Mouse (Mus musculus) lung, embryonic 15.5 days (tissue): ENCODE results near the gene Fcrl1. TPM values are rescaled to one million over a fixed set of nuclear protein-coding genes. Genes with fewer than 3 reads are reported as not detected.
"Not testable (repeated sequence)": the region's sequence is repeated elsewhere in the genome, so short reads cannot be mapped to it uniquely, and the experiment has no call there.

Source experiments
- ATAC-seq: fragments of 200-750 bp; cut with Nextera tagmentation; 2 replicates; pipeline ENCODE4 v1.8.0; 2017; ENCODE audit warnings: moderate number of reproducible peaks, borderline replicate concordance; ENCODE audit not compliant: low FRiP score, low TSS enrichment; ENCODE audit errors: extremely low read depth
- H3K27ac ChIP-seq: fragments of 300-500 bp; sonication (generic); 2 replicates; pipeline ENCODE4 v1.5.1; 2015; ENCODE audit warnings: moderate library complexity, mild to moderate bottlenecking, inconsistent platforms
- H3K27me3 ChIP-seq: fragments of 300-500 bp; sonication (generic); 2 replicates; pipeline ENCODE4 v1.6.1; 2015; ENCODE audit warnings: inconsistent platforms
- H3K36me3 ChIP-seq: fragments of 300-500 bp; sonication (generic); 2 replicates; pipeline ENCODE4 v1.6.1; 2015; ENCODE audit warnings: inconsistent platforms
- H3K4me1 ChIP-seq: fragments of 300-500 bp; sonication (generic); 2 replicates; pipeline ENCODE4 v1.6.1; 2015; ENCODE audit warnings: inconsistent platforms
- H3K4me2 ChIP-seq: fragments of 300-500 bp; sonication (generic); 2 replicates; pipeline ENCODE4 v1.6.1; 2015; ENCODE audit warnings: inconsistent platforms, mild to moderate bottlenecking, moderate library complexity
- H3K4me3 ChIP-seq: fragments of 300-500 bp; sonication (generic); 2 replicates; pipeline ENCODE4 v1.5.1; 2015; ENCODE audit warnings: mild to moderate bottlenecking, inconsistent platforms
- H3K9ac ChIP-seq: fragments of 300-500 bp; sonication (generic); 2 replicates; pipeline ENCODE4 v1.6.1; 2015; ENCODE audit warnings: inconsistent platforms
- H3K9me3 ChIP-seq: fragments of 300-500 bp; sonication (generic); 2 replicates; pipeline ENCODE4 v1.6.1; 2016; ENCODE audit warnings: inconsistent platforms
- WGBS: fragments of 180-500 bp; shearing (Covaris S2); methylation state at CpG from one replicate; pipeline ENCODE4 v1.1.7; 2015; 5-methylcytosine and 5-hydroxymethylcytosine counted together
- polyA plus RNA-seq: library from polyadenylated mRNA; unstranded; fragments of >200 nt; fragmentation: Nextera tagmentation; extraction: Ambion mirVana; gene quantifications from 2 replicates; pipeline ENCODE4 v1.2.1, GENCODE M21; 2015

Gene Fcrl1
- 0.21 TPM in 1 of 2 replicates, not detected in the other for polyA plus RNA-seq

DNA sequence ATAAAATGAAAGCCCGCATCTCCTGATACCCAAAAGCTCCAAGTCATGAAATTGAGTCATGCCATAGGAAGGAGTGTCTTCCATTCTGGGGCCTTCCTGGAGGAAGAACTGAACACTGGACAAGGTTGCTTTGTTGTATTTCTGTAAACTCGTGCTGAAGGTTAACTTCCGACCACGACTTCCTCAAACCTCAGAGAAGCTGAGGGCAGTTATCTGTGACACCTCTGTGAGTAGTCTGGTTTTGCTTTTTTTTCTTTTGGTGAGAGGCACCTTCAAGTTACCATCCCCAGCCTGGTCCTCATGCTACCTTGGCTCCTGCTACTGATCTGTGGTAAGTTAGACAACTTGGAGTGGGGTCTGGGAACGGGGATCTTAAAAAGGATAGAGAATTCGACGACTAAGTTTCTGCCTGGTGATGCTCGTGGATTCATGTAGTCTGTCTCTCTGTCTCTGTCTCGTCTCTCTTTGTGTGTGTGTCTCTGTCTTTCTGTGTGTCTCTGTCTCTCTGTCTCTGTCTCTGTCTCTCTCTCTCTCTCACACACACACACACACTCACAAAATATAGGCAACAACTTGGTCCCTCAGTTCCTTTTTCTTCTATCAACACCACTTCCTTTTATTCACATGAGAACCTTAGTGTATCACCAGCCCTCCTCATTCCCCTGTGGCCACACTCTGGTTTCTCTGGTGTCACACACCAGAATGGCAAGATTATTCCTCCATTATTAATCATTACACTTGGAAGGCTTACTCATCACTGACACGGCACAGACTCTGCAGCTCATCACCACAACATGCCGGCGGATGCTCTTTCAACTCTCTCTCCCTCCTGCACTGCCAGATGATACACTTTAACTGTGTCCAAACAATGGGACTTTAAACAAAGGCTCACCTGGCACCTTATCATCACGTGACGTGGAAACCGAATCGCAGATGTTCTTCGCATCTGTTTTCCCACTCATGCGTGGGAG, at the start of gene Fcrl1:
TSS of gene Fcrl1 (plus strand) at position 193 of the 971 bp plus-strand sequence.
- Histone ChIP-seq H3K4me3 (no peak within 1 kb of the TSS), H3K36me3 (no peaks in the 10 kb centered on the region), H3K27me3 (no peaks in the 10 kb centered on the region), H3K27ac (no peak within 1 kb of the TSS), H3K9ac (no peak within 1 kb of the TSS), H3K4me1 (peaks cover 5% of the 10 kb centered on the region; the same call in 1 of the 2 replicates), H3K9me3 (no peaks in the 10 kb centered on the region), H3K4me2 (no peak within 1 kb of the TSS)
- 49% methylated on average over 18 of the region's 18 CpGs for WGBS
- no peak for ATAC-seq

DNA sequence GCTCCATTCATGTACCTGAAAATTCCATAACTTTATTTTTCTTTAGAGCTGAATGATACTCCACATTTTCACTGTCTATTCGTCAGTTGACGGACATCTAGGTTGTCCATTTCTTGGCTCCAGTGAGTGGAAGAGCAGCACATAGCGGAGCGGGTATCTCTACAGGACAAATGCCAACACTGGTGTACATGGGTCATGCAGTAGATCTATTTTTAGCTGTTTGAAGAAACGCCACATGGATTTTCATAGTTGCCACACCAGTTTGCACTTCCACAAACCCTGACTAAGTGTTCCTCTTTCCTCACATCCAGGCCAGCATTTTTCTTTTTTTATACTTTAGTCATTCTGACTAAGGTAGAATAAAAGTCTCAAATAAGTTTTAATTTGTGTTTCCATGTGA, 38.3 kb upstream of the Fcrl1 start:
- Histone ChIP-seq H3K27me3 (no peaks in the 10 kb centered on the region), H3K36me3 (no peaks in the 10 kb centered on the region), H3K4me1 (no peaks in the 10 kb centered on the region), H3K4me2 (no peak overlapping the region), H3K4me3 (no peak overlapping the region), H3K9ac (no peak overlapping the region), H3K9me3 (no peaks in the 10 kb centered on the region), H3K27ac (no peak overlapping the region)
- WGBS: 72% methylated on average over 5 of the region's 5 CpGs
- no peak for ATAC-seq

DNA sequence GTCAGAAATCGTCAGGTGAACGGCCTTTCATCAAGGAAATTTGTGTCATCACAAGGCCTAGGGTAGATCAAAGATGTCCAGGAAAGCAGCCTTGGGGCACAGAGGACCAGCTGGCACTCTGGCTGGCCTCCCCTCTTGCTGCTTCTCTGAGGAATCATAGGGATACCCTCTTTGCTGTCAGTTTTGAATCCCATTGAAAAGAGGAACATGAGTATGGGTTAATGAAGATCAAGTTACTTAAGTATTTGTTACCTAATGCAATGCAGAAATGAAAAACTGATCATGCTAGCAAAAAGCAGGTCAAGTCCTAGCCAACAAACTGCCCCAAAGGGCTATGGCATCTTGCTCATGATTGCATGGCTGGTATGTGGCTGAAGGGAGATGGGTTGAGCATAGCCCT, 25.2 kb upstream of the Fcrl1 start:
- not testable (repeated sequence) for H3K27ac ChIP-seq, H3K27me3 ChIP-seq, H3K4me3 ChIP-seq, H3K9ac ChIP-seq, H3K36me3 ChIP-seq, H3K4me2 ChIP-seq, ATAC-seq, H3K4me1 ChIP-seq, H3K9me3 ChIP-seq
- WGBS: 75% methylated on average over 2 of the region's 2 CpGs

DNA sequence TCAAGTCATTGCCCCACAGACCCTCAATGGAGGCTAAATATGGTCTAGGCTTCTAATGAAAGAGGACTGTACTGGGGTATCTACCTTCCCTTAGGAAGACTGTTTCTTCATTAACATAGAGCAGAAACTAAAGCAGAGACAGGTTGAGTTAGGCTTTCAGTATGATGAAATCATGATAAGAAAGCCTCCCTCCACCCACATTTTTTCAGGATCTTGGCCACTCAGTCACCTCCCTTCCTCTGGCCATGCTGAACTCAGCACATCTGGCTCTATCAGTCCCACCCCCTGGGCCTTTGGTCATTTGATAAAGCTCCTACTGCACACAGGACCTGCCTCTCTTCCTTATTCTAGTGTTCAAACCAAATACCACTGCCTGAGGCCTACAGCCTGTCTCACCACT, 18.6 kb upstream of the Fcrl1 start, which contains the start of gene Cd5l:
TSS of gene Cd5l (plus strand) at position 301 of the 400 bp plus-strand sequence.
- Histone ChIP-seq H3K27ac (no peak within 1 kb of the TSS), H3K4me3 (no peak within 1 kb of the TSS), H3K9me3 (no peaks in the 10 kb centered on the region), H3K27me3 (no peaks in the 10 kb centered on the region), H3K4me1 (no peaks in the 10 kb centered on the region), H3K4me2 (no peak within 1 kb of the TSS), H3K36me3 (no peaks in the 10 kb centered on the region), H3K9ac (no peak within 1 kb of the TSS)
- ATAC-seq: no peak

DNA sequence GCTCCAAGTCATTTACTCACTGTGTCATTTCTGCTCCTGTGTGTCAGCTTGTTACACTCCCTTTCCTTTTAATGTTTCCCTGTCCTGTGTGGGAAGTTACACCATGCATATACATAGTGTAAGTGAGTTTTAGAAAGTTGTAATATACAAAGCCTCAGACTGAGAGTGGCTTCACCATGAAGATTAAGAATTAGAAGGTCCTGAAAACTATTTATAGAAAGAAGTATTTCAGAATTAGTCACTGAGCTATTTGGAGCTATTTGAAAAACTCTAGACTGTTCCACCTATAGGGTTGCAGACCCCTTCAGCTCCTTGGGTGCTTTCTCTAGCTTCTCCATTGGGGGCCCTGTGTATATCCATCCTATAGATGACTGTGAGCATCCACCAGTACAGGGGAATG, 17.0 kb upstream of the Fcrl1 start:
- no peak overlapping the region for H3K4me3 ChIP-seq
- H3K27ac ChIP-seq: no peak overlapping the region
- no peaks in the 10 kb centered on the region for H3K27me3 ChIP-seq
- H3K36me3 ChIP-seq: no peaks in the 10 kb centered on the region
- H3K4me2 ChIP-seq: no peak overlapping the region
- H3K9ac ChIP-seq: no peak overlapping the region
- H3K9me3 ChIP-seq: no peaks in the 10 kb centered on the region
- ATAC-seq: no peak
- no peaks in the 10 kb centered on the region for H3K4me1 ChIP-seq

DNA sequence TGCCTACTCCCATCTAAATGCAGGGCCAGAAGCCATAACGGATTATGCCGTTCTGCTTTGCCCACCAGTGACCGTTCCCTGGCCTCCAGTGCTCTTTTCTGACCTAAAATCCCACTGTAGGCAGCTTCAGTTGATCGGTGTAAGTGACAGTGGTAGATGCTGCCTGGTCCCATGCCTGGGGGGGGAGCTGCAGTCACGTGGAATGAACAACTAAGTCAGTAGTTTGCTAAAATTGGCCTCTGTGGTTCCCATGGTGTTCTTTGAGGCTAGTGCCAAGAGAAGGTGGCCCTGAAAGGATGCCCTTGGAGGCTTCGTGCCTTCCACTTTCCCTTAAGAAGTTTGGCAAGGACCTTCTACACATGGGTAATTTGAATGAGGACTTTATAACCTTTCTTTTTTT, 15.7 kb upstream of the Fcrl1 start:
- WGBS: 77% methylated on average over 6 of the region's 6 CpGs
- H3K4me1 ChIP-seq: no peaks in the 10 kb centered on the region
- H3K9me3 ChIP-seq: no peaks in the 10 kb centered on the region
- H3K36me3 ChIP-seq: no peaks in the 10 kb centered on the region
- no peak overlapping the region for H3K4me2 ChIP-seq
- H3K27ac ChIP-seq: no peak overlapping the region
- no peak overlapping the region for H3K9ac ChIP-seq
- H3K27me3 ChIP-seq: no peaks in the 10 kb centered on the region
- ATAC-seq: no peak
- no peak overlapping the region for H3K4me3 ChIP-seq

DNA sequence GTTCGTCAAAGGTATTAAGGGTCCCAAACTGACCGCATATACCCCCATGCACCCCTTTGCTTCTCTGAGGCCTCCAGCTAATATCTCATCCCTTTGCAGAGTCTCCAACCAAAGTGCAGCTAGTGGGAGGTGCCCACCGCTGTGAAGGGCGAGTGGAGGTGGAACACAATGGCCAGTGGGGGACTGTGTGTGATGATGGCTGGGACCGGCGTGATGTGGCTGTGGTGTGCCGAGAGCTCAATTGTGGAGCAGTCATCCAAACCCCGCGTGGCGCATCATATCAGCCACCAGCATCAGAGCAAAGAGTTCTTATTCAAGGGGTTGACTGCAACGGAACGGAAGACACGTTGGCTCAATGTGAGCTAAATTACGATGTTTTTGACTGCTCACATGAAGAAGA, 10.5 kb upstream of the Fcrl1 start:
- H3K27ac ChIP-seq: no peak overlapping the region
- no peak overlapping the region for H3K4me2 ChIP-seq
- no peaks in the 10 kb centered on the region for H3K36me3 ChIP-seq
- no peak for ATAC-seq
- no peaks in the 10 kb centered on the region for H3K27me3 ChIP-seq
- H3K9me3 ChIP-seq: no peaks in the 10 kb centered on the region
- WGBS: 91% methylated on average over 14 of the region's 14 CpGs
- H3K4me3 ChIP-seq: no peak overlapping the region
- no peak overlapping the region for H3K9ac ChIP-seq
- H3K4me1 ChIP-seq: no peaks in the 10 kb centered on the region

DNA sequence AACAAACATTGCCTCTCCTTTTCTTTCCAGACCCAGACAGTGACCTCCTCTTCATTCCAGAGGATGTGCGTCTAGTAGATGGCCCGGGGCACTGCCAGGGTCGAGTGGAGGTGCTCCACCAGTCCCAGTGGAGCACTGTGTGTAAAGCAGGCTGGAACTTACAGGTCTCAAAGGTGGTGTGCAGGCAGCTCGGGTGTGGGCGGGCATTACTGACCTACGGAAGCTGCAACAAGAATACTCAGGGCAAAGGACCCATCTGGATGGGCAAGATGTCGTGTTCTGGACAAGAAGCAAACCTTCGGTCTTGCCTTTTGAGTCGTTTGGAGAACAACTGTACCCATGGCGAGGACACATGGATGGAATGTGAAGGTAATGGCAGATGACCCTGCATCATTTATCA, 8.7 kb upstream of the Fcrl1 start:
- Histone ChIP-seq H3K9ac (no peak overlapping the region), H3K9me3 (no peaks in the 10 kb centered on the region), H3K4me3 (no peak overlapping the region), H3K36me3 (no peaks in the 10 kb centered on the region), H3K4me2 (no peak overlapping the region), H3K4me1 (no peaks in the 10 kb centered on the region), H3K27me3 (no peaks in the 10 kb centered on the region), H3K27ac (no peak overlapping the region)
- no peak for ATAC-seq
- WGBS: 74% methylated on average over 10 of the region's 10 CpGs

DNA sequence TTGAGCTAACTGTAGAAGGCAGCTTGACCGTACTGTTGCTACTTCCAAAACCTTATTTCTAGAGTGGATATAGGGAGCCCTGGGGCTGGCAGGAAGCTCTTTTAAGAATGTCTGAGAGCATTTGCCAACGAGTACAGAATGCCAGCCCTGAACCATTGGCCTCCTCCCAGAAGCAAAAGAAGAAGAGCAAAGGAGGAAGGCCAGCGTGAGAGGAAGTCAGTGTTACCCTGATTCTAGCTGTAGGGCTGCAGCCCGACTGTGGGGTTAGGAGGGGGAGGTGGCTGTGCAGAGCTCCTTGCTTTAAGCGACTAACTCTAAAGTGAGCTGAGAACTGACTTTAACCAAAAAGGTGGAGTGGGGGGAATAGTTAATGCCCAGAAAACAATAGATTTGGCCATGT, 7.0 kb upstream of the Fcrl1 start:
- Histone ChIP-seq H3K4me1 (peaks cover under 1% of the 10 kb centered on the region; the same call in 1 of the 2 replicates), H3K9ac (no peak overlapping the region)
- 66% methylated on average over 5 of the region's 5 CpGs for WGBS

DNA sequence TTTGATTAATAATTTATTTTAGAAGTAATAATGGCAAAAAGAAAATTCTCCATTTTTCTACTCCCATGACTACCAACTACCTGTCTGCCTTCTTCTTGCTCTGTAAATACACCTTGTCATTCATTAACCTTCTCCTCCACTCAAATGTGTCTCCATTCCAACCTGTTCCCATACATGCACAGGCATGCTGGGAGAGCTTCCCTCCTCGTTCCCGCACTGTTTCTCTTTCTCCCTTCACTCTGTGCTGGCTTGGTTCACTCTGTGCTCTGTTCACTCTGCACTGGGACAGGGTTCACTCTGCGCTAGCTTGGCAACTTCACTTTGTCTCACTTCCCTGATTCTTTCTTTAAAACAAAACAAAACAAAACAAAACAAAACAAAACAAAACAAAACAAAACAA, 1.0 kb downstream of the Fcrl1 start:
- no peak overlapping the region for H3K9ac ChIP-seq
- no peaks in the 10 kb centered on the region for H3K36me3 ChIP-seq
- no peaks in the 10 kb centered on the region for H3K27me3 ChIP-seq
- H3K4me3 ChIP-seq: no peak overlapping the region
- peaks cover 5% of the 10 kb centered on the region; the same call in 1 of the 2 replicates for H3K4me1 ChIP-seq
- H3K4me2 ChIP-seq: no peak overlapping the region
- no peak for ATAC-seq
- 40% methylated on average over 3 of the region's 3 CpGs for WGBS
- H3K9me3 ChIP-seq: no peaks in the 10 kb centered on the region
- no peak overlapping the region for H3K27ac ChIP-seq

More for the DNA sequence above, 7.0 kb upstream of the Fcrl1 start:
- Histone ChIP-seq H3K36me3 (no peaks in the 10 kb centered on the region), H3K27ac (no peak overlapping the region), H3K27me3 (no peaks in the 10 kb centered on the region), H3K4me3 (no peak overlapping the region), H3K4me2 (no peak overlapping the region), H3K9me3 (no peaks in the 10 kb centered on the region)
- no peak for ATAC-seq

DNA sequence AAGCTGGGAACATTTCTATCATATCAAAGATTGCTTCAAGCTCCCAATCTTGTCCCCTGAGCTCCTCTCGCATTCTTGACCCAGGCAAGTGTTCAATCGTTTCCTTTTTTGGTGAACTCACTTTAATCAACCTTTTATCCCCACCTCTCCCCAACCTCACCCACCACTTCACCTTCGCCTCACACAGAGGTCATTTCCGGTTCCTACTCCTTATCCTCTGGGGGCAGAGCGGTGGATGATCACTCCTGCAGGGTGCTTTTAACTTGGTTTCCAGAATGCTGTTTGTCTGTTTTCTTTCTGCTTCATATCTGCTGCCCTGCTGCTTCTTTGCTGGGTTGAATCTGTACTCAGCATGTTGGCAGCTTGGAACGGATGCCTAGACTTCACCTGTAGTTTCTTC, 1.5 kb downstream of the Fcrl1 start:
- ATAC-seq: no peak
- Histone ChIP-seq H3K27me3 (no peaks in the 10 kb centered on the region), H3K4me3 (no peak overlapping the region), H3K9ac (no peak overlapping the region), H3K4me1 (peaks cover 5% of the 10 kb centered on the region; the same call in 1 of the 2 replicates), H3K9me3 (no peaks in the 10 kb centered on the region), H3K27ac (no peak overlapping the region), H3K4me2 (no peak overlapping the region), H3K36me3 (no peaks in the 10 kb centered on the region)
- 46% methylated on average over 6 of the region's 6 CpGs for WGBS

DNA sequence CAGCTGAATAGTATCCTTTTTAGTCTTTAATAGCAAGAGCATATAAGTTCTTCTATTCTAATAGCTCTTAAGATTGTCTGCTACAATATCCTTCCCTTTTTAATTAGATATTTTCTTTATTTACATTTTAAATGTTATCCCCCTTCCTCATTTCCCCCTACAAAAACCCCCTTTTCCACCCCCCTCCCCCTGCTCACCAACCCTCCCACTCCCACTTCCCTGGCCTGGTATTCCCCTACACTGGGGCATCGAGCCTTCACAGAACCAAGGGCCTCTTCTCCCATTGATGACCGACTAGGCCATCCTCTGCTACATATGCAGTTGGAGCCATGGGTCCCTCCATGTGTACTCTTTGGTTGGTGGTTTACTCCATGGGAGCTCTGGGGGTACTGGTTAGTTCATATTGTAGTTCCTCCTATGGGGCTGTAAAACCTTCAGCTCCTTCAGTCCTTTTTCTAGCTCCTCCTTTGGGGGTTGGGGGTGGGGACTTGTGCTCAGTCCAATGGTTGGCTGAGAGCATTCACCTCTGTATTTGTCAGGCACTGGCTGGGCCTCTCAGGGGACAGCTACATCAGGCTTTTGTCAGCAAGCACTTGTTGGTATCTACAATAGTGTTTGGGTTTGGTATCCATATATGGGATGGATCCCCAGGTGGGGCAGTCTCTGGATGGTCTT, 3.6 kb downstream of the Fcrl1 start:
- H3K36me3 ChIP-seq, ATAC-seq, H3K4me1 ChIP-seq, H3K27ac ChIP-seq, H3K4me3 ChIP-seq, H3K9ac ChIP-seq, H3K9me3 ChIP-seq, H3K4me2 ChIP-seq, H3K27me3 ChIP-seq: not testable (repeated sequence)
- 87% methylated on average over 2 of the region's 2 CpGs for WGBS
